Mouse (Mus musculus) embryonic facial prominence, embryonic 14.5 days (tissue): ENCODE data around the gene Rexo5. TPM values are rescaled to one million over a fixed set of nuclear protein-coding genes. Genes with fewer than 3 reads are reported as not detected.

Source experiments
- ATAC-seq: fragments of 200-750 bp; cut with Nextera tagmentation; 2 replicates; pipeline ENCODE4 v1.8.0; 2017; ENCODE audit warnings: low read depth, moderate number of reproducible peaks, moderate TSS enrichment
- DNase-seq: peaks from one replicate; pipeline ENCODE4 v3.0.0-alpha.2; 2015; ENCODE audit warnings: low spot score
- H3K27ac ChIP-seq: fragments of 300-500 bp; sonication (generic); replicated peaks from 2 replicates; pipeline ENCODE4 v1.5.1; 2014; ENCODE audit warnings: low read depth, mild to moderate bottlenecking, low read length, moderate library complexity
- H3K27me3 ChIP-seq: fragments of 300-500 bp; sonication (generic); replicated peaks from 2 replicates; pipeline ENCODE4 v1.6.1; 2014; ENCODE audit warnings: low read length; ENCODE audit not compliant: control insufficient read depth, insufficient read depth
- H3K36me3 ChIP-seq: fragments of 300-500 bp; sonication (generic); 2 replicates; pipeline ENCODE4 v1.6.1; 2014; ENCODE audit warnings: low read length, mixed read lengths; ENCODE audit not compliant: control insufficient read depth, insufficient read depth
- H3K4me1 ChIP-seq: fragments of 300-500 bp; sonication (generic); 2 replicates; pipeline ENCODE4 v1.6.1; 2014; ENCODE audit warnings: antibody characterized with exemption, low read length; ENCODE audit not compliant: control insufficient read depth, insufficient read depth
- H3K4me2 ChIP-seq: fragments of 300-500 bp; sonication (generic); 2 replicates; pipeline ENCODE4 v1.6.1; 2014; ENCODE audit warnings: low read depth, mild to moderate bottlenecking, low read length, moderate library complexity, mixed read lengths
- H3K4me3 ChIP-seq: fragments of 300-500 bp; sonication (generic); 2 replicates; pipeline ENCODE4 v1.5.1; 2014; ENCODE audit warnings: low read depth, mild to moderate bottlenecking, low read length
- H3K9ac ChIP-seq: fragments of 300-500 bp; sonication (generic); 2 replicates; pipeline ENCODE4 v1.6.1; 2014; ENCODE audit warnings: low read depth, mild to moderate bottlenecking, low read length, moderate library complexity, mixed read lengths
- H3K9me3 ChIP-seq: fragments of 300-500 bp; sonication (generic); 2 replicates; pipeline ENCODE4 v1.6.1; 2016; ENCODE audit warnings: low read length; ENCODE audit not compliant: control insufficient read depth
- WGBS: fragments of 180-500 bp; shearing (Covaris S2); extraction: QIAGEN DNeasy Blood & Tissue Kit; methylation state at CpG from one replicate; pipeline ENCODE4 v1.1.7; 2014; 5-methylcytosine and 5-hydroxymethylcytosine counted together
- polyA plus RNA-seq: library from polyadenylated mRNA; unstranded; fragments of >200 nt; fragmentation: Nextera tagmentation; extraction: Ambion mirVana; gene quantifications from 2 replicates; pipeline ENCODE4 v1.2.1, GENCODE M21; 2014

Rexo5 gene
- polyA plus RNA-seq, result 17.8 and 24.2 TPM in 2 replicates

GRCm38 (mm10) chr7:119793586-119794250 lies at the start of gene Rexo5, which contains the start of gene Eri2:
Gene Rexo5 (plus strand): TSS chr7:119794006.
Gene Eri2 (minus strand): TSS chr7:119794058.
- DNase-seq (peak; percentile 97), ATAC-seq (peak; percentile 100)
- no peaks in the 10 kb centered on the region for H3K27me3 ChIP-seq

DNA sequence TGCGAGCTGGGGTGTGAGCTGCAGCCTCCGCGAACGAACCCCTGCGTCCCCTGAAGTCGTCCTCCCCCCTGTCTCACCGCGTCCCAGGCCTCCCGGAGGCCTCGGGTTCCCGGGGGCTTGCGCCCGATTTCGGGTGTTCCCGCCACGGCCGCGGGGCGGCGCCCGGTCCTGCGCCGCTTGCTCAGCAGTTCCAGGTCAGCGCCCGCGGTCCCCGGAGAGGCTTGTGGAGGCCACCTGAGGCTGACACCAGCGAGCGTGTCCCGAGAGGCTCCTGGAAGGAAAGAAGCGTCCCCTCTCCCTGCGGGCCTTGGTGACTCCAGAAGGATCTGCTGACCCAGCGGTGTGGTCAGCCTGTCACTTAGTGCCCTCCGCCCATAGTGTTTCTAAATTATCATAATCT lies 49.5 kb upstream of the Rexo5 start:
- Histone ChIP-seq H3K9ac (no peak overlapping the region; the same call in 1 of the 2 replicates), H3K4me3 (peak overlapping the region; percentile 17), H3K9me3 (no peaks in the 10 kb centered on the region), H3K27ac (no peak overlapping the region), H3K36me3 (no peaks in the 10 kb centered on the region), H3K4me1 (0 out of 2 replicates have a peak, but pooled peaks cover 2% of the 10 kb centered on the region), H3K27me3 (no peaks in the 10 kb centered on the region), H3K4me2 (peak overlapping the region; percentile 40)
- WGBS, result 11% methylated on average over 27 of the region's 34 CpGs
- ATAC-seq, result 0 out of 2 replicates have a peak, but pooled peaks have one; percentile 26
- no peak for DNase-seq

More at GRCm38 (mm10) chr7:119793586-119794250, at the start of gene Rexo5, which contains the start of gene Eri2:
- H3K9ac ChIP-seq, result peak within 1 kb of the TSS; percentile 70
- WGBS, result under 1% methylated on average over 49 of the region's 53 CpGs
- H3K4me1 ChIP-seq, result peaks cover 11% of the 10 kb centered on the region; the same call in 1 of the 2 replicates
- peaks cover 19% of the 10 kb centered on the region; the same call in 1 of the 2 replicates for H3K36me3 ChIP-seq
- H3K27ac ChIP-seq, result peak within 1 kb of the TSS; percentile 69
- no peaks in the 10 kb centered on the region for H3K9me3 ChIP-seq
- peak within 1 kb of the TSS; percentile 57 for H3K4me3 ChIP-seq
- H3K4me2 ChIP-seq, result peak within 1 kb of the TSS; percentile 70

GRCm38 (mm10) chr7:119745869-119746268 lies 47.9 kb upstream of the Rexo5 start:
- WGBS, result 87% methylated on average over 1 of the region's 1 CpGs
- Histone ChIP-seq H3K4me3 (no peak overlapping the region), H3K36me3 (no peaks in the 10 kb centered on the region), H3K4me1 (0 out of 2 replicates have a peak, but pooled peaks cover 2% of the 10 kb centered on the region), H3K4me2 (no peak overlapping the region), H3K9ac (no peak overlapping the region), H3K27me3 (no peaks in the 10 kb centered on the region), H3K9me3 (no peaks in the 10 kb centered on the region), H3K27ac (no peak overlapping the region)
- no peak for DNase-seq
- no peak for ATAC-seq

DNA sequence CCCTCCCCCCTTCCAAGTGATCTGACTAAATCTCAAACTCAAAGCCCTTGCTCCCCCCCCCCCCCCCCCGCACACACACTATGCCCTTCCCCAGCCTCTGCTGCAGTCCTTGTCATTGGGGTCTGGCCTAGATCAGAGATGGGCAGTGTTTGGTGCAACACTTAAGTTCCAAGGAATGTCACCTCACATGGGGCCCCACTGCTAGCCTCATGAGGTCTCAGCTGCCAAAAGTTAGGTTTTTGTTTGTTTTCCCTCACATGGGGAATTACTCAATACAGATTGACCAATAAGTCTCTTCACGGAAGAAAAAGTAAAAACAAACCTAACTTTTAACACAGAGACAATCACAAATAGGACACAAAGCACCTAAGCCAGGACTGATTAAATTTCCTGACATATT lies 45.0 kb upstream of the Rexo5 start:
- Histone ChIP-seq H3K36me3 (no peaks in the 10 kb centered on the region), H3K27me3 (no peaks in the 10 kb centered on the region), H3K9me3 (no peaks in the 10 kb centered on the region), H3K4me3 (no peak overlapping the region), H3K9ac (no peak overlapping the region), H3K4me1 (0 out of 2 replicates have a peak, but pooled peaks cover 2% of the 10 kb centered on the region), H3K27ac (no peak overlapping the region), H3K4me2 (no peak overlapping the region)
- ATAC-seq (no peak), DNase-seq (no peak)
- whole genome bisulfite sequencing, result 68% methylated on average over 1 of the region's 2 CpGs

DNA sequence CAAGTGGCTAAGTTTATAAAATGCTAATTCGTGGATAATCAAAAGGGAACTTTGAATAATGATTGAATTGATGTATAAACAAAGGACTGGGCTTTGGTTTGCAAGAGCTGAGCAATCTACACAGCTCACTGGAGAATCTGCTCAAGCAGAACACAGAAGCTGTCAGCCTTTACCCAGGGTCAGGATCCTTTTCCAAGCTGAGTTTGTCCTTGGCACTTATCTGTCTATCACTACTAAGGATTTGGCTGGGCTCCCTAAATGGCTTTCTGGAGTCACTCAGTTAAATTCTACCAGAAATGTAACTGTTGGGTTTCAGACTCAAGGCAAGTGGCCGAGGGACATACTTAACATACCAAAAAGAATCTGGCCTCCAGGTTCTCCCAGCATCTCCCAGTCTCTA lies 43.9 kb upstream of the Rexo5 start:
- no peak overlapping the region for H3K27ac ChIP-seq

GRCm38 (mm10) chr7:119753696-119754095 lies 40.1 kb upstream of the Rexo5 start:
- H3K27me3 ChIP-seq, result no peaks in the 10 kb centered on the region
- DNase-seq (no peak), ATAC-seq (no peak)
- no peak overlapping the region for H3K27ac ChIP-seq
- no peak overlapping the region for H3K9ac ChIP-seq
- no peaks in the 10 kb centered on the region for H3K4me1 ChIP-seq
- no peak overlapping the region for H3K4me3 ChIP-seq
- no peak overlapping the region for H3K4me2 ChIP-seq
- no peaks in the 10 kb centered on the region for H3K9me3 ChIP-seq
- WGBS, result 82% methylated on average over 1 of the region's 1 CpGs
- H3K36me3 ChIP-seq, result no peaks in the 10 kb centered on the region

More for the DNA sequence above, 43.9 kb upstream of the Rexo5 start:
- Histone ChIP-seq H3K9ac (no peak overlapping the region), H3K27me3 (no peaks in the 10 kb centered on the region), H3K36me3 (no peaks in the 10 kb centered on the region), H3K4me2 (no peak overlapping the region), H3K4me3 (no peak overlapping the region), H3K9me3 (no peaks in the 10 kb centered on the region), H3K4me1 (no peaks in the 10 kb centered on the region)
- no peak for ATAC-seq
- no peak for DNase-seq
- 48% methylated on average over 2 of the region's 2 CpGs for WGBS

DNA sequence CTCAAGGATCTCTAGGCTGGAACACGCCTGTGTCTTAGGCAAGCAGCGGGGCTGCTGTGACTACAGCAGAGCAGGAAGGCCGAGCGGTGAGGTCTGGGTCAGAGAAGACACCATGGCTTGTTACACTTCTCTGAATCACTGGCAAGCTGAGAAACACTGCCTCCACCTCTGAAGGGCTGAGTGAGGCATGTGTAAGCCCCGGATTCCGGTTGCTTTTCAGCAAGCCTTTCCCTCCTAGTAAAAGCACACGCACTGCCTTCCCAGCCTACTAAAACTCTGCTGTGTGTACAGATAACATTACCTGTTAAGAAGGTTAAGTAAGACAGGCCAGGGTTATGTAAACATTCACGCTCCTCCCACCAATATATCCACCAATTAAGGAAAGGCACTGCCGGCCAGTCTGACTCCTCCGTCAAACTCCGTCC lies 33.3 kb upstream of the Rexo5 start, which contains the start of gene Acsm3:
Gene Acsm3, plus strand, starts transcription at position 397 of the 425 bp plus-strand sequence.
- H3K4me3 ChIP-seq, result no peak within 1 kb of the TSS
- ATAC-seq (no peak), DNase-seq (no peak)
- H3K27me3 ChIP-seq, result no peaks in the 10 kb centered on the region
- H3K9ac ChIP-seq, result no peak within 1 kb of the TSS
- 68% methylated on average over 11 of the region's 11 CpGs for WGBS
- no peak within 1 kb of the TSS for H3K4me2 ChIP-seq
- H3K27ac ChIP-seq, result no peak within 1 kb of the TSS
- no peaks in the 10 kb centered on the region for H3K9me3 ChIP-seq
- H3K36me3 ChIP-seq, result no peaks in the 10 kb centered on the region
- H3K4me1 ChIP-seq, result no peaks in the 10 kb centered on the region

GRCm38 (mm10) chr7:119762166-119762697 lies 31.6 kb upstream of the Rexo5 start:
- Histone ChIP-seq H3K9ac (no peak overlapping the region), H3K27me3 (no peaks in the 10 kb centered on the region), H3K9me3 (no peaks in the 10 kb centered on the region), H3K4me2 (no peak overlapping the region), H3K4me3 (no peak overlapping the region), H3K27ac (no peak overlapping the region), H3K4me1 (no peaks in the 10 kb centered on the region), H3K36me3 (no peaks in the 10 kb centered on the region)
- 51% methylated on average over 4 of the region's 4 CpGs for WGBS
- DNase-seq (no peak), ATAC-seq (no peak)
